Mouse (Mus musculus): ENCODE results near the gene Golt1a. TPM values are rescaled to one million over a fixed set of nuclear protein-coding genes. Genes with fewer than 3 reads are reported as not detected.

Gene Golt1a
- polyA plus RNA-seq, 1 experiment from 2014 or later, result 18.2 TPM

DNA sequence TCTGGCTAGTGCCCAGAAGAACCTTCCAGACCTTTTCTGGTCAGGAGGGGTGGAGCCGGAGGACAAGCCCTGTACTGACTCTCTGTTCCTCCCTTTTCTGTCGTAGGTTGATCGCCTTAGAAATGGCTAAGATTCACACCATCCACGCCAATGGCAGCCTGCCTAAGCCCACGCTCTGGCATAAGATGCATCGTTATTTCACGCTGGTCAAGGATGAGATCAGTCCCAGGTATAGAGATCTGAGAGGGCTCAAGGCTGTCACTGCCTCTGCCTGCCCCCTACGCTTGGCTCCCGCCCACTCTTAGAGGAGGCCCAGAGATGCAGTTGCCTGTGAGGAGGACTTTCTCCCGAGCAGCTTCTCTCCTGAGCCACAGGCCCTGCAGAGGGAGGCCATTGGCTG lies 59.0 kb downstream of the Golt1a start:
- H3K36me3 ChIP-seq, result no peaks in the 10 kb centered on the region
- no peak for ATAC-seq
- no peak overlapping the region for H3K4me3 ChIP-seq (replicated peaks)
- H3K9ac ChIP-seq, result no peak overlapping the region
- peaks cover 11% of the 10 kb centered on the region; the same call in 1 of the 2 replicates for H3K27me3 ChIP-seq (replicated peaks)
- peaks cover 33% of the 10 kb centered on the region for H3K4me1 ChIP-seq (replicated peaks)
- no peak overlapping the region for H3K27ac ChIP-seq
- H3K4me2 ChIP-seq (replicated peaks), result no peak overlapping the region
- 67% methylated on average over 10 of the region's 10 CpGs for WGBS
- no peaks in the 10 kb centered on the region for H3K9me3 ChIP-seq

DNA sequence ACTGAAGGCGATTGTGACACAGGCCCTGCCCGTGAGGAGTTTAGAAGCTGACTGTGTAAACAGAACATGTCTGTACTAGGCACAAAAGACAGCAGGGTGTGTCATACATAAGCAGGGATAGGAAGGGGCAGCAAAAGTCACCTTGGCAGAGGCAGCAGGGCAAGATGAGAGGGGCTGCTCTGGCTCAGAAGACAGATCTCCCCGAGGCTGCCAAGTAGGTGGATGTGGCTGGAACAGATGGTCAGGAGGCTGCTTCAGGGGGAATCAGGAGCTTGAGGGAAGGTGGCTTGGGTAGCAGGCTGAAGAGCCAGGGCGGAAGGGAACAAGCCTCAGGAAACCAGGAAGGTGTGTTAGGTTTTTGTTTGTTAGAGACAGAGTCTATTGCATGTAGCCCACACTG lies 60.8 kb downstream of the Golt1a start:
- H3K36me3 ChIP-seq, result no peaks in the 10 kb centered on the region
- peaks cover 25% of the 10 kb centered on the region for H3K4me1 ChIP-seq (replicated peaks)
- no peak overlapping the region for H3K4me2 ChIP-seq (replicated peaks)
- no peak overlapping the region for H3K9ac ChIP-seq
- H3K9me3 ChIP-seq, result no peaks in the 10 kb centered on the region
- H3K4me3 ChIP-seq (replicated peaks), result no peak overlapping the region
- no peak for ATAC-seq
- no peaks in the 10 kb centered on the region for H3K27me3 ChIP-seq (replicated peaks)
- H3K27ac ChIP-seq, result no peak overlapping the region
- WGBS, result 53% methylated on average over 4 of the region's 4 CpGs

DNA sequence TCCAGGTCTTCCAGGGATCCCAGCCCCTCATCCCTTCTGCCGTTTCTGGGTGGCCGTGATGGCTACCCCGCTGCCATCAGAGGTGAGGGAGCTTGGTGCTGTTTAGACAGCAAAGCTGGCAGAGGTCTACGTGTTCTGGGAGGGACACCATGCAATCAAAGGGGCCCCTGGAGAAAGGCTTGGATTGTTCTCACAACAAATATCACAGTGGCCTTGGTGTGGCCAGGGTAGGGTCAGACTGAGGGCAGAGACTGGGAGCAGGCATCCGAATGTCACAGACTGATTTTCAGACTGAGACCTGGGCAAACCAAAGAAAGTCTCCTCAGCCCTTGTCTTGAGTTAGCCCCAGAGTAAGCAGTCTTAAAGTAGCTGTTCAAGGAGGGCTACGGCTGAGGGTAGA lies 61.8 kb downstream of the Golt1a start:
- H3K4me3 ChIP-seq (replicated peaks), result no peak overlapping the region
- H3K36me3 ChIP-seq, result no peaks in the 10 kb centered on the region
- ATAC-seq, result no peak
- H3K9me3 ChIP-seq, result no peaks in the 10 kb centered on the region
- H3K27ac ChIP-seq, result no peak overlapping the region
- H3K27me3 ChIP-seq (replicated peaks), result no peaks in the 10 kb centered on the region
- peaks cover 31% of the 10 kb centered on the region for H3K4me1 ChIP-seq (replicated peaks)
- no peak overlapping the region for H3K9ac ChIP-seq
- 68% methylated on average over 6 of the region's 6 CpGs for WGBS
- H3K4me2 ChIP-seq (replicated peaks), result no peak overlapping the region

DNA sequence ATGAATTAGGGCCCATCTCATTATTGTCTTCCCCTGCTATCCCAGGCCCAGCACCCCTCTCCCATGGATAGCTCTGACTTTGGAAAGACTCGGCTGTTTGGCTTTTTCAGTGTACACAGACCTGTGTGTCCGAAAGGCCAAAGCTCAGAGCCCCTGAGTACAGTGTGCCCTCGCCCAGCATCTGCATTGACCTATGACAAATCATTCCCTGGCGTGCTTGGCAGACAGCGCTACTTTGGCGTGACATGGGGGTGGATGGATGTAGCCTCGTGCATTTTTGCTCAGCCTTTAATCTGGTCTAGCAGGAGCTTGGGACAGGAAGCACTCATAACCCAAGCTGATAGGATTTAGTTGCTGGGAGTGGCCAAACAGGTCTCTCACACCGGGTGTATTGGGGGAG lies 62.5 kb downstream of the Golt1a start:
- no peaks in the 10 kb centered on the region for H3K9me3 ChIP-seq
- H3K4me2 ChIP-seq (replicated peaks), result no peak overlapping the region
- no peak for ATAC-seq
- H3K27ac ChIP-seq, result no peak overlapping the region
- H3K4me3 ChIP-seq (replicated peaks), result no peak overlapping the region
- H3K36me3 ChIP-seq, result no peaks in the 10 kb centered on the region
- no peaks in the 10 kb centered on the region for H3K27me3 ChIP-seq (replicated peaks)
- WGBS, result 54% methylated on average over 8 of the region's 8 CpGs
- peaks cover 31% of the 10 kb centered on the region for H3K4me1 ChIP-seq (replicated peaks)
- H3K9ac ChIP-seq, result no peak overlapping the region

Other genes starting within 250 kb of the Golt1a start
- gene Ppp1r15b, start 178.7 kb upstream of the Golt1a start, polyA plus RNA-seq (2015; fragmentation: Nextera tagmentation; extraction: Ambion mirVana), result 46.7 and 46.9 TPM in 2 replicates
- gene Plekha6, start 145.6 kb upstream of the Golt1a start, polyA plus RNA-seq (2015; fragmentation: Nextera tagmentation; extraction: Ambion mirVana), result 13.7 and 15.3 TPM in 2 replicates
- not detected in 2 replicates for gene Kiss1, start 12.1 kb downstream of the Golt1a start, polyA plus RNA-seq (2015; fragmentation: Nextera tagmentation; extraction: Ambion mirVana)
- gene Ren1, start 40.7 kb downstream of the Golt1a start, polyA plus RNA-seq (2015; fragmentation: Nextera tagmentation; extraction: Ambion mirVana), result 2.7 and 8.5 TPM in 2 replicates
- 3.3 and 3.5 TPM in 2 replicates for gene Etnk2, start 53.8 kb downstream of the Golt1a start, polyA plus RNA-seq (2015; fragmentation: Nextera tagmentation; extraction: Ambion mirVana)
- gene Sox13, start 114.6 kb downstream of the Golt1a start, polyA plus RNA-seq (2015; fragmentation: Nextera tagmentation; extraction: Ambion mirVana), result 9.0 and 11.4 TPM in 2 replicates

All from intestine, embryonic 15.5 days (tissue).